Mouse (Mus musculus) kidney, embryonic 15.5 days (tissue): ENCODE results near the gene Rab8a. TPM values are rescaled to one million over a fixed set of nuclear protein-coding genes. Genes with fewer than 3 reads are reported as not detected.

Experiments used
- ATAC-seq: fragments of 200-750 bp; cut with Nextera tagmentation; replicated peaks from 2 replicates; pipeline ENCODE4 v1.8.0; 2017; ENCODE audit warnings: moderate TSS enrichment; ENCODE audit not compliant: low FRiP score
- H3K27ac ChIP-seq: fragments of 300-500 bp; sonication (generic); 2 replicates; pipeline ENCODE4 v1.5.1; 2015; ENCODE audit warnings: mild to moderate bottlenecking, inconsistent platforms
- H3K27me3 ChIP-seq: fragments of 300-500 bp; sonication (generic); 2 replicates; pipeline ENCODE4 v1.6.1; 2015; ENCODE audit warnings: inconsistent platforms
- H3K36me3 ChIP-seq: fragments of 300-500 bp; sonication (generic); 2 replicates; pipeline ENCODE4 v1.6.1; 2015; ENCODE audit warnings: inconsistent platforms
- H3K4me1 ChIP-seq: fragments of 300-500 bp; sonication (generic); 2 replicates; pipeline ENCODE4 v1.6.1; 2015; ENCODE audit warnings: inconsistent platforms
- H3K4me2 ChIP-seq: fragments of 300-500 bp; sonication (generic); 2 replicates; pipeline ENCODE4 v1.6.1; 2015; ENCODE audit warnings: moderate library complexity, mild to moderate bottlenecking, inconsistent platforms
- H3K4me3 ChIP-seq: fragments of 300-500 bp; sonication (generic); replicated peaks from 2 replicates; pipeline ENCODE4 v1.5.1; 2015; ENCODE audit warnings: mild to moderate bottlenecking, inconsistent platforms
- H3K9ac ChIP-seq: fragments of 300-500 bp; sonication (generic); 2 replicates; pipeline ENCODE4 v1.6.1; 2015; ENCODE audit warnings: mild to moderate bottlenecking, inconsistent platforms
- H3K9me3 ChIP-seq: fragments of 300-500 bp; sonication (generic); replicated peaks from 2 replicates; pipeline ENCODE4 v1.6.1; 2016; ENCODE audit warnings: inconsistent platforms
- WGBS: fragments of 180-500 bp; shearing (Covaris S2); methylation state at CpG from one replicate; pipeline ENCODE4 v1.1.7; 2015; ENCODE audit warnings: mixed read lengths; 5-methylcytosine and 5-hydroxymethylcytosine counted together
- polyA plus RNA-seq: library from polyadenylated mRNA; unstranded; fragments of >200 nt; fragmentation: Nextera tagmentation; extraction: Ambion mirVana; gene quantifications from 2 replicates; pipeline ENCODE4 v1.2.1, GENCODE M21; 2015

Rab8a gene
- polyA plus RNA-seq, 1 experiment from 2014 or later, result 128 TPM

DNA sequence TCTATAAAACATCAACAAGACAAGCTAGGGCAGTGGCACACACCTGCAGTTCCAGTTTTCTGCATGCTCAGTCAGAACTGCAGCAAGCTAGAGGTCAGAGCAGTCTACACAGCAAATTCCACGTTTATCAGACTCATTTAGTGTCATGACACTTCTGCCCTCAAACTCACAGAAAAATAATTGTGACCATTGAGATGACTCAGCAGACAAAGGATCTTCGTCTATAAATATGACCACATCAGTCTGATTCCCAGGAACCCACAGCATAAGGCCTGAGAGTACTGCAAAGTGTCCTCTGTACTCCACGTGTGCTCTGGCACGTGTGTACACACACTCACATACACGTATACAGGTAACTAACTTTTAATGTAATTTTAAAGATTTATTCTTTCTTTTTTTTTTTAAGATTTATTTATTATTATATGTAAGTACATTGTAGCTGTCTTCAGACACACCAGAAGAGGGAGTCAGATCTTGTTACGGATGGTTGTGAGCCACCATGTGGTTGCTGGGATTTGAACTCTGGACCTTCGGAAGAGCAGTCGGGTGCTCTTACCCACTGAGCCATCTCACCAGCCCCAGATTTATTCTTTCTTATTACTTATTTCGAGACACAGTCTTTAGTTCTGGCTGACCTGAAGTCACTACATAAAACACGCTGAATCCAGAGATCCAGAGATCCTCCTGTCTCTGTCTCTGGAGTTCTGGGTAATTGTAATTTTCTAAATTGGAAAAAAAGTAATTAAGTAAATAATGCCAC is 58.0 kb downstream of the Rab8a start:
- Histone ChIP-seq H3K27ac (peak overlapping the region; percentile 74; the same call in 1 of the 2 replicates), H3K4me1 (peaks cover 11% of the 10 kb centered on the region), H3K9ac (no peak overlapping the region), H3K9me3 (no peaks in the 10 kb centered on the region), H3K4me3 (peak overlapping the region; percentile 71), H3K27me3 (peaks cover 15% of the 10 kb centered on the region; the same call in 1 of the 2 replicates), H3K36me3 (peaks cover 31% of the 10 kb centered on the region), H3K4me2 (peak overlapping the region; percentile 74)
- WGBS, result 79% methylated on average over 10 of the region's 10 CpGs
- ATAC-seq, result no peak

DNA sequence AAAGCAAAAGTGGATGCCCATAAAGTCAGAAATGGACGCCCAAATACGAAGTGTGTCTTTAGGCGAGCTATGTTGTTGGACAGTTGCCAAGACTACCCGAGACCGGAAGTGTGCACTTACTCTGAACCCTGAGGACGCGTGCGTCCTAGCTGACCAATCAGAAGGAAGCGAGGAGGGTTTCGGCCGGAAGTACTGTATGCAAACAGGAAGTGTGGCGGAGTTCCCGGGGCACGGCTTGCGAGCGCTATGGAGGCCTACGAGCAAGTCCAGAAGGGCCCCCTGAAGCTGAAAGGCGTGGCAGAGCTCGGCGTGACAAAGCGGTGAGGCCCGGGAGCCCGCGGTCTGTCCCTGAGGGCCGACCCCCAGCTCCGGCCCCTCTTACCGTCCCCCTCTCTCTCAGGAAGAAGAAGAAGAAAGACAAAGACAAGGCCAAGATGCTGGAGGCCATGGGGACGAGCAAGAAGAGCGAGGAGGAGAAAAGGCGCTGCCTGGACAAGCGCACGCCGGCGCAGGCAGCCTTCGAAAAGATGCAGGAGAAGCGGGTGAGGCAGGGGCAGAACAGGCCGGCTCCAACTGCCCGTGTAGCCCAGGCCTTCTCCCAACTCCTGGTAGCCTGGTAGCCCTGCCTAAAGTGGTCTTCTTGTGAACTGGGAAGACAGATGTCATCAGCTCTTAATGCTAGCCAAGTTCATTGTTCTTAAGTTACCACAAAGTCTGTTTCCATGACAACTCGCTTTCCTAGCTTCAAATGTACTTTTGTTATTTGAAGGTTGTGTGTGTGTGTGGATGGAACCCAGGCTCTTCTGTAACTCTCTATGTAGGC is 58.8 kb downstream of the Rab8a start, which contains the start of gene Fam32a:
Gene Fam32a, plus strand, starts transcription at position 190 of the 823 bp plus-strand sequence.
- Histone ChIP-seq H3K36me3 (peaks cover 33% of the 10 kb centered on the region), H3K4me3 (peak within 1 kb of the TSS; percentile 71), H3K27me3 (peaks cover 12% of the 10 kb centered on the region; the same call in 1 of the 2 replicates), H3K9ac (peak within 1 kb of the TSS; percentile 73), H3K27ac (peak within 1 kb of the TSS; percentile 74), H3K4me1 (peaks cover 11% of the 10 kb centered on the region), H3K9me3 (no peaks in the 10 kb centered on the region), H3K4me2 (peak within 1 kb of the TSS; percentile 74)
- 10% methylated on average over 39 of the region's 39 CpGs for WGBS
- ATAC-seq, result peak; percentile 99

DNA sequence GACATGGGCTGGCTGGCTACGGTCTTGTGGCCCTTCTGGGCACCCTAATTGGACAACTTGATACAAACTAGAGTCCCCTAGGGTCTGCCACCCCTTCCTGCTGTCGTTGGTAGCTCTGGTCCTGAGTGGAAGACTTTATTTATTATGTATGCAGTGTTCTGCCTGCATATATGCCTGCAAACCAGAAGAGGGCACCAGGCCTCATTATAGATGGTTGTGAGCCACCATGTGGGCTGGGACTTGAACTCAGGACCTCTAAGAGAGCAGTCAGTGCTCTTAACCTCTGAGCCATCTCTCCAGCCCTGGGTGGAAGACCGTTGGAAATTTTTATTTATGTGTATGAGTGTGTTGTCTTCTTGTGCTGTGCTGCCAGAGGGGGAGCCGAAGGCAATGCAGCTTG is 59.8 kb downstream of the Rab8a start:
- no peak overlapping the region for H3K27ac ChIP-seq
- H3K27me3 ChIP-seq, result 0 out of 2 replicates have a peak, but pooled peaks cover 5% of the 10 kb centered on the region
- peaks cover 33% of the 10 kb centered on the region for H3K36me3 ChIP-seq
- 84% methylated on average over 4 of the region's 4 CpGs for WGBS
- no peaks in the 10 kb centered on the region for H3K9me3 ChIP-seq
- peaks cover 11% of the 10 kb centered on the region for H3K4me1 ChIP-seq
- H3K4me2 ChIP-seq, result peak overlapping the region; percentile 74
- no peak overlapping the region for H3K9ac ChIP-seq
- H3K4me3 ChIP-seq, result peak overlapping the region; percentile 71
- ATAC-seq, result no peak

DNA sequence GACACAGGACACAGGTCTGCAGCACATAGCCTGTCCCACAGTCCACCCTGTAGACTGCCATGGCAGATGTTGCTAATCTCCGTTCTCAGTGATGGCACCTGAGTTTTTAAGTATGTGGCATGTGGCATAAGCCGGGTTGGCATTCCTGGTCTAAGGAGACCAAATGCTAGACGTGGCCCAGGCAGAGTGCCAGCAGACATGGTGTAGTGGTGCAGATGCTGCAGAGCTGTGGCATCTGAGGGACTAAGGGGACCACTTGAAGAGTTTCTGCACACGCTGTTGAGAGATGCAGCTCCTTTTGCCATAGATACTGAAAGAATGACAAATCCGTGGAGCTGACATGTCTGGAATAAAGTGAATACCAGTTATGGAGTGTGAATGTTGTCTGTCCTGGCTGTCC is 61.7 kb downstream of the Rab8a start:
- 92% methylated on average over 5 of the region's 5 CpGs for WGBS
- Histone ChIP-seq H3K4me3 (no peak overlapping the region), H3K4me1 (peaks cover 11% of the 10 kb centered on the region), H3K9me3 (no peaks in the 10 kb centered on the region), H3K4me2 (no peak overlapping the region), H3K36me3 (peaks cover 33% of the 10 kb centered on the region), H3K9ac (no peak overlapping the region), H3K27me3 (no peaks in the 10 kb centered on the region), H3K27ac (no peak overlapping the region)
- no peak for ATAC-seq

Other genes starting within 250 kb of the Rab8a start
- gene Zfp961, start 210.2 kb upstream of the Rab8a start, polyA plus RNA-seq, result 26.4 and 26.5 TPM in 2 replicates
- 0.82 and 1.3 TPM in 2 replicates for gene Cyp4f18, start 151.6 kb upstream of the Rab8a start, polyA plus RNA-seq
- not detected in 2 replicates for gene Olfr372, start 120.0 kb upstream of the Rab8a start, polyA plus RNA-seq
- gene Olfr373, start 78.0 kb upstream of the Rab8a start, polyA plus RNA-seq, result 0.05 TPM in 2 replicates
- gene Olfr374, start 54.2 kb upstream of the Rab8a start, polyA plus RNA-seq, result 0.06 TPM in 1 of 2 replicates, not detected in the other
- gene Tpm4, start 26.2 kb upstream of the Rab8a start, polyA plus RNA-seq, result 770 and 775 TPM in 2 replicates
- 0.08 TPM in 1 of 2 replicates, not detected in the other for gene Hsh2d, start 28.4 kb downstream of the Rab8a start, polyA plus RNA-seq
- gene Cib3, start 51.6 kb downstream of the Rab8a start, polyA plus RNA-seq, result not detected in 2 replicates
- not detected in 2 replicates for gene Gm11034, start 52.4 kb downstream of the Rab8a start, polyA plus RNA-seq
- 73.0 and 74.0 TPM in 2 replicates for gene Fam32a, start 58.5 kb downstream of the Rab8a start, polyA plus RNA-seq
- gene Ap1m1, start 78.8 kb downstream of the Rab8a start, polyA plus RNA-seq, result 123 and 138 TPM in 2 replicates
- 29.0 and 30.3 TPM in 2 replicates for gene Gm10282, start 144.1 kb downstream of the Rab8a start, polyA plus RNA-seq
- 12.6 and 14.0 TPM in 2 replicates for gene Klf2, start 157.8 kb downstream of the Rab8a start, polyA plus RNA-seq